Mouse (Mus musculus) MEL (cell line): ENCODE data around the gene Fam160a1. TPM values are rescaled to one million over a fixed set of nuclear protein-coding genes. Genes with fewer than 3 reads are reported as not detected.

Experiments
- DNase-seq: peaks from one replicate; pipeline ENCODE4 v3.0.0; 2011; ENCODE audit warnings: low read depth, low spot score
- H3K27ac ChIP-seq: 2 replicates; pipeline ENCODE4 v1.5.1; 2012; ENCODE audit warnings: low read depth, mild to moderate bottlenecking, control low read depth, low read length, moderate library complexity; ENCODE audit not compliant: control insufficient read depth
- H3K27me3 ChIP-seq, 2 experiments: fragments of 150-350 bp in 1 of 2; sonication (generic) in 1 of 2; 2 replicates each; pipeline ENCODE4 v1.6.1; 2012; ENCODE audit warnings: low read length in 2 of 2, mild to moderate bottlenecking in 2 of 2, improper control_type of control experiment in 1 of 2, moderate library complexity in 1 of 2; ENCODE audit not compliant: insufficient read depth in 2 of 2, control insufficient read depth in 1 of 2
- H3K36me3 ChIP-seq, 2 experiments: 2 replicates each; pipeline ENCODE4 v1.6.1; 2012 to 2014; ENCODE audit warnings: low read length in 2 of 2, improper control_type of control experiment in 1 of 2, inconsistent platforms in 1 of 2, mild to moderate bottlenecking in 1 of 2; ENCODE audit not compliant: insufficient read depth in 2 of 2, control insufficient read depth in 1 of 2
- H3K4me1 ChIP-seq, 2 experiments: fragments of 150-350 bp in 1 of 2; sonication (generic) in 1 of 2; 2 replicates each; pipeline ENCODE4 v1.6.1; 2012; ENCODE audit warnings: low read length in 2 of 2, improper control_type of control experiment in 1 of 2, mild to moderate bottlenecking in 1 of 2; ENCODE audit not compliant: insufficient read depth in 2 of 2, control insufficient read depth in 1 of 2
- H3K4me3 ChIP-seq, 2 experiments: fragments of 150-350 bp in 1 of 2; sonication (generic) in 1 of 2; 2 replicates each; pipeline ENCODE4 v1.5.1; 2012; ENCODE audit warnings: low read depth in 2 of 2, low read length in 2 of 2, mild to moderate bottlenecking in 2 of 2, moderate library complexity in 2 of 2, control low read depth in 1 of 2, improper control_type of control experiment in 1 of 2; ENCODE audit not compliant: control insufficient read depth in 1 of 2, insufficient read depth in 1 of 2
- H3K79me2 ChIP-seq: 2 replicates; pipeline ENCODE4 v1.6.1; 2012; ENCODE audit warnings: mild to moderate bottlenecking, low read length, moderate library complexity; ENCODE audit not compliant: control insufficient read depth, poor library complexity, insufficient read depth
- H3K9ac ChIP-seq: 2 replicates; pipeline ENCODE4 v1.6.1; 2012; ENCODE audit warnings: low read depth, mild to moderate bottlenecking, control low read depth, low read length, moderate library complexity; ENCODE audit not compliant: control insufficient read depth, poor library complexity, severe bottlenecking
- H3K9me3 ChIP-seq: fragments of 150-350 bp; sonication (generic); replicated peaks from 2 replicates; pipeline ENCODE4 v1.6.1; 2012; ENCODE audit warnings: mild to moderate bottlenecking, low read length, improper control_type of control experiment, moderate library complexity; ENCODE audit not compliant: insufficient read depth
- BHLHE40 ChIP-seq: IDR thresholded peaks from 2 replicates; pipeline ENCODE4 v1.6.1; 2012; ENCODE audit warnings: low read depth, mild to moderate bottlenecking, inconsistent platforms, low read length, improper control_type of control experiment, borderline replicate concordance
- CHD1 ChIP-seq: IDR thresholded peaks from 2 replicates; pipeline ENCODE4 v1.6.1; 2012; ENCODE audit warnings: low read depth, mild to moderate bottlenecking, inconsistent platforms, low read length, improper control_type of control experiment
- CHD2 ChIP-seq: IDR thresholded peaks from 2 replicates; pipeline ENCODE4 v1.6.1; 2011; ENCODE audit warnings: low read length, improper control_type of control experiment
- CTCF ChIP-seq, 3 experiments: IDR thresholded peaks in 2 of 3; conservative IDR thresholded peaks in 1 of 3; 2 replicates each; pipeline ENCODE4 v1.5.1; 2011 to 2012; ENCODE audit warnings: low read length in 3 of 3, low read depth in 2 of 3, mild to moderate bottlenecking in 2 of 3, improper control_type of control experiment in 1 of 3, inconsistent platforms in 1 of 3, mixed read lengths in 1 of 3, moderate library complexity in 1 of 3; ENCODE audit not compliant: control insufficient read depth in 1 of 3, insufficient read depth in 1 of 3, poor library complexity in 1 of 3, severe bottlenecking in 1 of 3
- EP300 ChIP-seq, 2 experiments: IDR thresholded peaks; 2 replicates each; pipeline ENCODE4 v1.6.1; 2011; ENCODE audit warnings: improper control_type of control experiment in 2 of 2, low read length in 2 of 2, low read depth in 1 of 2, mild to moderate bottlenecking in 1 of 2
- ETS1 ChIP-seq: IDR thresholded peaks from 2 replicates; pipeline ENCODE4 v1.6.1; 2012; ENCODE audit warnings: low read depth, mild to moderate bottlenecking, inconsistent platforms, low read length, improper control_type of control experiment, moderate library complexity
- GATA1 ChIP-seq: IDR thresholded peaks from 2 replicates; pipeline ENCODE4 v1.6.1; 2011; ENCODE audit warnings: low read depth, low read length, improper control_type of control experiment
- JUND ChIP-seq: IDR thresholded peaks from 2 replicates; pipeline ENCODE4 v1.6.1; 2011; ENCODE audit warnings: low read depth, mild to moderate bottlenecking, improper control_type of control experiment, low read length
- KAT2A ChIP-seq: conservative IDR thresholded peaks from 2 replicates; pipeline ENCODE4 v1.6.1; 2012; ENCODE audit warnings: low read depth, low read length, improper control_type of control experiment, inconsistent platforms
- MAFK ChIP-seq: IDR thresholded peaks from 2 replicates; pipeline ENCODE4 v1.6.1; 2011; ENCODE audit warnings: low read depth, mild to moderate bottlenecking, low read length, improper control_type of control experiment, borderline replicate concordance
- MAX ChIP-seq: IDR thresholded peaks from 2 replicates; pipeline ENCODE4 v1.6.1; 2011; ENCODE audit warnings: low read length, improper control_type of control experiment
- MAZ ChIP-seq: IDR thresholded peaks from 2 replicates; pipeline ENCODE4 v1.6.1; 2012; ENCODE audit warnings: low read depth, mild to moderate bottlenecking, inconsistent platforms, low read length, improper control_type of control experiment
- MEF2A ChIP-seq: IDR thresholded peaks from 2 replicates; pipeline ENCODE4 v1.6.1; 2014; ENCODE audit warnings: low read depth, mild to moderate bottlenecking, inconsistent platforms, low read length, improper control_type of control experiment; ENCODE audit not compliant: poor library complexity, insufficient replicate concordance, severe bottlenecking; ENCODE audit errors: extremely low read depth
- MXI1 ChIP-seq: IDR thresholded peaks from 2 replicates; pipeline ENCODE4 v1.6.1; 2011; ENCODE audit warnings: mild to moderate bottlenecking, low read depth, low read length, improper control_type of control experiment
- NELFE ChIP-seq: IDR thresholded peaks from 2 replicates; pipeline ENCODE4 v1.6.1; 2011; ENCODE audit warnings: low read depth, low read length, improper control_type of control experiment
- POLR2A ChIP-seq, 2 experiments: IDR thresholded peaks; 2 replicates each; pipeline ENCODE4 v1.6.1; 2011 to 2012; ENCODE audit warnings: low read length in 2 of 2, mild to moderate bottlenecking in 2 of 2, control low read depth in 1 of 2, improper control_type of control experiment in 1 of 2, low read depth in 1 of 2, moderate library complexity in 1 of 2; ENCODE audit not compliant: control insufficient read depth in 1 of 2, insufficient read depth in 1 of 2, poor library complexity in 1 of 2
- POLR2AphosphoS2 ChIP-seq: IDR thresholded peaks from 2 replicates; pipeline ENCODE4 v1.6.1; 2011; ENCODE audit warnings: low read length, improper control_type of control experiment
- POLR2AphosphoS5 ChIP-seq: IDR thresholded peaks from 2 replicates; pipeline ENCODE4 v1.6.1; 2012; ENCODE audit warnings: low read depth, borderline replicate concordance, mild to moderate bottlenecking, inconsistent platforms, low read length, moderate library complexity, mixed read lengths
- RCOR1 ChIP-seq: IDR thresholded peaks from 2 replicates; pipeline ENCODE4 v1.6.1; 2012; ENCODE audit warnings: low read depth, mild to moderate bottlenecking, inconsistent platforms, low read length, improper control_type of control experiment
- SIN3A ChIP-seq: IDR thresholded peaks from 2 replicates; pipeline ENCODE4 v1.6.1; 2012; ENCODE audit warnings: low read length, improper control_type of control experiment, inconsistent platforms
- SMC3 ChIP-seq: IDR thresholded peaks from 2 replicates; pipeline ENCODE4 v1.6.1; 2011; ENCODE audit warnings: low read depth, low read length, improper control_type of control experiment
- UBTF ChIP-seq: IDR thresholded peaks from 2 replicates; pipeline ENCODE4 v1.6.1; 2012; ENCODE audit warnings: low read depth, mild to moderate bottlenecking, inconsistent platforms, low read length, improper control_type of control experiment, moderate library complexity, borderline replicate concordance; ENCODE audit not compliant: insufficient read depth
- USF1 ChIP-seq: IDR thresholded peaks from 2 replicates; pipeline ENCODE4 v1.6.1; 2014; ENCODE audit warnings: low read depth, mild to moderate bottlenecking, inconsistent platforms, low read length, improper control_type of control experiment, moderate library complexity
- USF2 ChIP-seq, 2 experiments: IDR thresholded peaks; 2 replicates each; pipeline ENCODE4 v1.6.1; 2011 to 2012; ENCODE audit warnings: improper control_type of control experiment in 2 of 2, low read length in 2 of 2, borderline replicate concordance in 1 of 2, inconsistent platforms in 1 of 2, low read depth in 1 of 2, mild to moderate bottlenecking in 1 of 2; ENCODE audit not compliant: insufficient read depth in 1 of 2
- ZC3H11A ChIP-seq: IDR thresholded peaks from 2 replicates; pipeline ENCODE4 v1.6.1; 2012; ENCODE audit warnings: low read depth, mild to moderate bottlenecking, inconsistent platforms, low read length, improper control_type of control experiment
- ZNF384 ChIP-seq: IDR thresholded peaks from 2 replicates; pipeline ENCODE4 v1.6.1; 2012; ENCODE audit warnings: low read depth, mild to moderate bottlenecking, inconsistent platforms, low read length, improper control_type of control experiment
- polyA plus RNA-seq, 2 experiments: library from polyadenylated mRNA; stranded (reverse) in 1 of 2; unstranded in 1 of 2; fragments of >175 nt in 1 of 2; fragments of >200 nt in 1 of 2; gene quantifications; 2 replicates each; pipeline versions ENCODE4 v1.2.1 to v1.2.4; 2012; ENCODE audit warnings: low replicate concordance in 2 of 2, low read depth in 1 of 2; ENCODE audit not compliant: insufficient read length in 2 of 2, insufficient read depth in 1 of 2, missing spikeins in 1 of 2
- total RNA-seq: library from RNA; depleted of rRNA; stranded (reverse); fragments of 300-350 nt; gene quantifications from 2 replicates; pipeline ENCODE4 v1.2.3, GENCODE M21; 2012

The Fam160a1 gene
- total and polyA plus RNA-seq, 3 experiments = not detected

- H3K79me2 ChIP-seq = no peaks in the 10 kb centered on the region
- H3K4me1 ChIP-seq = no peaks in the 10 kb centered on the region
- TF ChIP-seq USF2 (IDR thresholded peaks at IDR 0.05; ENCODE audit: borderline replicate concordance in 1 of 2, insufficient read depth in 1 of 2, low read depth in 1 of 2, low read length in 2 of 2) = no peak
- no peak for TF ChIP-seq POLR2AphosphoS2
- no peak for TF ChIP-seq ETS1
- no peak for TF ChIP-seq RCOR1
- TF ChIP-seq EP300 (IDR thresholded peaks at IDR 0.05; ENCODE audit: low read depth in 1 of 2, low read length in 2 of 2) = no peak
- no peak for TF ChIP-seq BHLHE40
- no peak for TF ChIP-seq MAFK
- TF ChIP-seq MAZ = no peak
- no peak for TF ChIP-seq POLR2AphosphoS5
- no peak for TF ChIP-seq CHD2
- no peak for TF ChIP-seq POLR2A (IDR thresholded peaks at IDR 0.05; ENCODE audit: control insufficient read depth in 1 of 2, insufficient read depth in 1 of 2, low read depth in 1 of 2, low read length in 2 of 2, poor library complexity in 1 of 2)
- TF ChIP-seq ZNF384 = no peak
- TF ChIP-seq SMC3 = no peak
- no peak for TF ChIP-seq NELFE
- no peak for TF ChIP-seq KAT2A
- TF ChIP-seq UBTF = no peak
- no peak for TF ChIP-seq CHD1
- TF ChIP-seq MXI1 = no peak
- TF ChIP-seq JUND = no peak
- TF ChIP-seq GATA1 = no peak
- H3K27me3 ChIP-seq = no peaks in the 10 kb centered on the region
- no peaks in the 10 kb centered on the region for H3K36me3 ChIP-seq
- no peaks in the 10 kb centered on the region for H3K9me3 ChIP-seq
- no peak overlapping the region for H3K9ac ChIP-seq
- no peak overlapping the region for H3K4me3 ChIP-seq
- H3K27ac ChIP-seq = no peak overlapping the region
- DNase-seq = no peak
Measured at GRCm38 (mm10) chr3:85841454-85842176, 24.5 kb upstream of the Fam160a1 start.

GRCm38 (mm10) chr3:85833627-85834026 is 16.5 kb upstream of the Fam160a1 start:
- no peak overlapping the region for H3K27ac ChIP-seq
- H3K27me3 ChIP-seq = no peaks in the 10 kb centered on the region
- H3K36me3 ChIP-seq = no peaks in the 10 kb centered on the region
- H3K79me2 ChIP-seq = no peaks in the 10 kb centered on the region
- H3K4me3 ChIP-seq = no peak overlapping the region
- no peaks in the 10 kb centered on the region for H3K4me1 ChIP-seq
- no peaks in the 10 kb centered on the region for H3K9me3 ChIP-seq
- H3K9ac ChIP-seq = no peak overlapping the region
- no peak for DNase-seq
- no peak for TF ChIP-seq CHD1
- TF ChIP-seq USF2 (IDR thresholded peaks at IDR 0.05; ENCODE audit: borderline replicate concordance in 1 of 2, insufficient read depth in 1 of 2, low read depth in 1 of 2, low read length in 2 of 2) = no peak
- TF ChIP-seq POLR2A (IDR thresholded peaks at IDR 0.05; ENCODE audit: control insufficient read depth in 1 of 2, insufficient read depth in 1 of 2, low read depth in 1 of 2, low read length in 2 of 2, poor library complexity in 1 of 2) = no peak
- TF ChIP-seq CHD2 = no peak
- TF ChIP-seq MXI1 = no peak
- TF ChIP-seq MEF2A = no peak
- no peak for TF ChIP-seq POLR2AphosphoS2
- TF ChIP-seq MAX = no peak
- TF ChIP-seq USF1 = no peak
- TF ChIP-seq ZC3H11A = no peak
- TF ChIP-seq ETS1 = no peak
- no peak for TF ChIP-seq CTCF (IDR thresholded peaks at IDR 0.05 in 2 of 3, conservative IDR thresholded peaks at IDR 0.05 in 1 of 3; ENCODE audit: control insufficient read depth in 1 of 3, insufficient read depth in 1 of 3, low read depth in 2 of 3, low read length in 3 of 3, poor library complexity in 1 of 3, severe bottlenecking in 1 of 3)
- TF ChIP-seq RCOR1 = no peak
- TF ChIP-seq SIN3A = no peak
- TF ChIP-seq, all 39 proteins: peak for 0
